Mouse (Mus musculus) embryonic facial prominence, embryonic 15.5 days (tissue): ENCODE data around the gene 1700003F12Rik. TPM values are rescaled to one million over a fixed set of nuclear protein-coding genes. Genes with fewer than 3 reads are reported as not detected.

Experiments used
- ATAC-seq: fragments of 200-750 bp; cut with Nextera tagmentation; 2 replicates; pipeline ENCODE4 v1.8.0; 2017; ENCODE audit warnings: low read depth, moderate TSS enrichment; ENCODE audit not compliant: insufficient number of reproducible peaks, low FRiP score, low TSS enrichment
- H3K27ac ChIP-seq: fragments of 300-500 bp; sonication (generic); replicated peaks from 2 replicates; pipeline ENCODE4 v1.5.1; 2015; ENCODE audit warnings: mild to moderate bottlenecking, inconsistent platforms
- H3K27me3 ChIP-seq: fragments of 300-500 bp; sonication (generic); 2 replicates; pipeline ENCODE4 v1.6.1; 2015; ENCODE audit warnings: inconsistent platforms
- H3K36me3 ChIP-seq: fragments of 300-500 bp; sonication (generic); 2 replicates; pipeline ENCODE4 v1.6.1; 2015; ENCODE audit warnings: mild to moderate bottlenecking, inconsistent platforms
- H3K4me1 ChIP-seq: fragments of 300-500 bp; sonication (generic); 2 replicates; pipeline ENCODE4 v1.6.1; 2015; ENCODE audit warnings: inconsistent platforms
- H3K4me2 ChIP-seq: fragments of 300-500 bp; sonication (generic); replicated peaks from 2 replicates; pipeline ENCODE4 v1.6.1; 2015; ENCODE audit warnings: mild to moderate bottlenecking, inconsistent platforms
- H3K4me3 ChIP-seq: fragments of 300-500 bp; sonication (generic); replicated peaks from 2 replicates; pipeline ENCODE4 v1.5.1; 2015; ENCODE audit warnings: mild to moderate bottlenecking, inconsistent platforms
- H3K9ac ChIP-seq: fragments of 300-500 bp; sonication (generic); 2 replicates; pipeline ENCODE4 v1.6.1; 2015; ENCODE audit warnings: inconsistent platforms
- H3K9me3 ChIP-seq: fragments of 300-500 bp; sonication (generic); replicated peaks from 2 replicates; pipeline ENCODE4 v1.6.1; 2016; ENCODE audit warnings: inconsistent platforms
- WGBS: fragments of 180-500 bp; shearing (Covaris S2); methylation state at CpG from one replicate; pipeline ENCODE4 v1.1.7; 2015; 5-methylcytosine and 5-hydroxymethylcytosine counted together
- polyA plus RNA-seq: library from polyadenylated mRNA; unstranded; fragments of >200 nt; fragmentation: Nextera tagmentation; extraction: Ambion mirVana; gene quantifications from 2 replicates; pipeline ENCODE4 v1.2.1, GENCODE M21; 2015

1700003F12Rik gene
- polyA plus RNA-seq, 1 experiment from 2014 or later, result 0.83 TPM

- Histone ChIP-seq H3K4me3 (peak overlapping the region; percentile 77), H3K9ac (no peak overlapping the region), H3K9me3 (no peaks in the 10 kb centered on the region), H3K36me3 (peaks cover 13% of the 10 kb centered on the region; the same call in 1 of the 2 replicates), H3K27ac (peak overlapping the region; percentile 85), H3K4me1 (peaks cover 56% of the 10 kb centered on the region), H3K27me3 (no peaks in the 10 kb centered on the region), H3K4me2 (peak overlapping the region; percentile 77)
- WGBS, result 68% methylated on average over 2 of the region's 2 CpGs
- ATAC-seq, result no peak
Measured at GRCm38 (mm10) chr2:154567766-154568165, 20.9 kb downstream of the 1700003F12Rik start.

GRCm38 (mm10) chr2:154568329-154569070, 21.6 kb downstream of the 1700003F12Rik start:
- peak overlapping the region; percentile 77 for H3K4me2 ChIP-seq
- WGBS, result 13% methylated on average over 10 of the region's 10 CpGs
- H3K9ac ChIP-seq, result peak overlapping the region; percentile 44
- 0 out of 2 replicates have a peak, but pooled peaks cover 6% of the 10 kb centered on the region for H3K36me3 ChIP-seq
- peak overlapping the region; percentile 85 for H3K27ac ChIP-seq
- peak overlapping the region; percentile 77 for H3K4me3 ChIP-seq
- H3K9me3 ChIP-seq, result no peaks in the 10 kb centered on the region
- ATAC-seq, result no peak
- H3K4me1 ChIP-seq, result peaks cover 56% of the 10 kb centered on the region
- no peaks in the 10 kb centered on the region for H3K27me3 ChIP-seq

GRCm38 (mm10) chr2:154569071-154569748, 22.3 kb downstream of the 1700003F12Rik start:
- under 1% methylated on average over 63 of the region's 70 CpGs for WGBS
- Histone ChIP-seq H3K36me3 (no peaks in the 10 kb centered on the region), H3K27ac (peak overlapping the region; percentile 85), H3K4me2 (peak overlapping the region; percentile 77), H3K27me3 (no peaks in the 10 kb centered on the region), H3K9ac (peak overlapping the region; percentile 44), H3K9me3 (no peaks in the 10 kb centered on the region), H3K4me1 (peaks cover 52% of the 10 kb centered on the region), H3K4me3 (peak overlapping the region; percentile 77)
- peak; percentile 82 for ATAC-seq

GRCm38 (mm10) chr2:154569836-154570286, 23.0 kb downstream of the 1700003F12Rik start, which contains the start of gene E2f1:
TSS of gene E2f1 (minus strand) at chr2:154569892.
- Histone ChIP-seq H3K4me1 (peaks cover 51% of the 10 kb centered on the region), H3K27me3 (no peaks in the 10 kb centered on the region), H3K36me3 (no peaks in the 10 kb centered on the region), H3K4me2 (peak within 1 kb of the TSS; percentile 77), H3K9ac (peak within 1 kb of the TSS; percentile 44), H3K9me3 (no peaks in the 10 kb centered on the region), H3K27ac (peak within 1 kb of the TSS; percentile 85), H3K4me3 (peak within 1 kb of the TSS; percentile 77)
- under 1% methylated on average over 42 of the region's 44 CpGs for WGBS
- ATAC-seq, result peak; percentile 97

- Histone ChIP-seq H3K4me1 (peaks cover 51% of the 10 kb centered on the region), H3K9ac (no peak overlapping the region), H3K27me3 (no peaks in the 10 kb centered on the region), H3K4me3 (peak overlapping the region; percentile 77), H3K4me2 (peak overlapping the region; percentile 77; the same call in 1 of the 2 replicates), H3K9me3 (no peaks in the 10 kb centered on the region), H3K27ac (peak overlapping the region; percentile 70; the same call in 1 of the 2 replicates), H3K36me3 (no peaks in the 10 kb centered on the region)
- WGBS, result 66% methylated on average over 4 of the region's 4 CpGs
- no peak for ATAC-seq
Measured at GRCm38 (mm10) chr2:154570666-154571065, 23.8 kb downstream of the 1700003F12Rik start.

- H3K27me3 ChIP-seq, result no peaks in the 10 kb centered on the region
- ATAC-seq, result no peak
Measured at GRCm38 (mm10) chr2:154571266-154571665, 24.4 kb downstream of the 1700003F12Rik start.

GRCm38 (mm10) chr2:154571976-154572375, 25.1 kb downstream of the 1700003F12Rik start:
- ATAC-seq, result no peak
- Histone ChIP-seq H3K36me3 (no peaks in the 10 kb centered on the region), H3K4me1 (peaks cover 41% of the 10 kb centered on the region), H3K27me3 (no peaks in the 10 kb centered on the region), H3K4me2 (no peak overlapping the region), H3K27ac (peak overlapping the region; percentile 77), H3K4me3 (no peak overlapping the region), H3K9me3 (no peaks in the 10 kb centered on the region), H3K9ac (no peak overlapping the region)
- 46% methylated on average over 8 of the region's 8 CpGs for WGBS

More at GRCm38 (mm10) chr2:154571266-154571665, 24.4 kb downstream of the 1700003F12Rik start:
- Histone ChIP-seq H3K4me3 (no peak overlapping the region), H3K4me2 (no peak overlapping the region), H3K36me3 (no peaks in the 10 kb centered on the region), H3K9me3 (no peaks in the 10 kb centered on the region), H3K4me1 (peaks cover 47% of the 10 kb centered on the region), H3K9ac (no peak overlapping the region), H3K27ac (no peak overlapping the region)
- 80% methylated on average over 4 of the region's 4 CpGs for WGBS

GRCm38 (mm10) chr2:154572996-154573395, 26.1 kb downstream of the 1700003F12Rik start:
- 73% methylated on average over 3 of the region's 3 CpGs for WGBS
- no peaks in the 10 kb centered on the region for H3K9me3 ChIP-seq
- H3K4me1 ChIP-seq, result peaks cover 34% of the 10 kb centered on the region
- no peak overlapping the region for H3K4me3 ChIP-seq
- no peak overlapping the region for H3K4me2 ChIP-seq
- H3K27me3 ChIP-seq, result no peaks in the 10 kb centered on the region
- no peaks in the 10 kb centered on the region for H3K36me3 ChIP-seq
- no peak overlapping the region for H3K9ac ChIP-seq
- H3K27ac ChIP-seq, result no peak overlapping the region
- no peak for ATAC-seq

GRCm38 (mm10) chr2:154574271-154574670, 27.4 kb downstream of the 1700003F12Rik start:
- Histone ChIP-seq H3K27ac (no peak overlapping the region), H3K9ac (no peak overlapping the region), H3K27me3 (no peaks in the 10 kb centered on the region), H3K4me1 (peaks cover 22% of the 10 kb centered on the region), H3K4me2 (no peak overlapping the region), H3K9me3 (no peaks in the 10 kb centered on the region), H3K4me3 (no peak overlapping the region), H3K36me3 (no peaks in the 10 kb centered on the region)
- WGBS, result 58% methylated on average over 7 of the region's 7 CpGs
- ATAC-seq, result no peak

- Histone ChIP-seq H3K36me3 (no peaks in the 10 kb centered on the region), H3K4me3 (no peak overlapping the region), H3K27ac (no peak overlapping the region), H3K4me2 (no peak overlapping the region), H3K9me3 (no peaks in the 10 kb centered on the region), H3K27me3 (no peaks in the 10 kb centered on the region), H3K4me1 (0 out of 2 replicates have a peak, but pooled peaks cover under 1% of the 10 kb centered on the region), H3K9ac (no peak overlapping the region)
- no peak for ATAC-seq
- 48% methylated on average over 12 of the region's 12 CpGs for WGBS
Measured at GRCm38 (mm10) chr2:154576876-154577743, 30.2 kb downstream of the 1700003F12Rik start.

- Histone ChIP-seq H3K9ac (no peak overlapping the region), H3K4me1 (no peaks in the 10 kb centered on the region), H3K27ac (no peak overlapping the region), H3K27me3 (no peaks in the 10 kb centered on the region), H3K4me2 (no peak overlapping the region), H3K4me3 (no peak overlapping the region), H3K9me3 (no peaks in the 10 kb centered on the region), H3K36me3 (no peaks in the 10 kb centered on the region)
- no peak for ATAC-seq
- WGBS, result 88% methylated on average over 6 of the region's 6 CpGs
Measured at GRCm38 (mm10) chr2:154577744-154578067, 30.8 kb downstream of the 1700003F12Rik start.
